Mouse (Mus musculus) right cerebral cortex, adult 18-20 months (tissue): ENCODE results near the gene Arhgef28.
A peak's percentile ranks its signal among the peaks of the same experiment; 100 is the strongest.

Experiments used
- DNase-seq: peaks from one replicate; pipeline ENCODE4 v3.0.0; 2022; ENCODE audit warnings: mixed read lengths

Gene Arhgef28

GRCm38 (mm10) chr13:98183157-98183878, 22.9 kb downstream of the Arhgef28 start:
- no peak for DNase-seq

DNA sequence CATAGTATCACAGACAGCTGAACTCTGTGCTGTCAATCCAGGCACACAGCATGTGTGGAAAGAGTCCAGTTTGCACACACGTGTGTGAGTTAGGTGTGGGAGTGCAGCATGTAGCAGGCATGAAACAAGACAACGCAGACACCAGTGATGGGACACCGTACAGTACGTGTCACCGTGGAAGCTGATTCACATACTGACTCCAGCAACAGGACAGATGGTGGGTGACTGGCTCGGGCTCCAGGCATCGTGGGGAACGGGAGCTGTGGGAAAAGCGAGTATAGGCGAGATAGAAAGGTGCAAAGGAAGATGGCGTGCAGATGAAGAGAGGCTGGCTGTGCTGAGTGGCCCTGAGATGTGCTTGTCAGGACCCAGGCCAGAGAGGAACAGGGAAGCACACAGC, 23.9 kb downstream of the Arhgef28 start:
- no peak for DNase-seq

DNA sequence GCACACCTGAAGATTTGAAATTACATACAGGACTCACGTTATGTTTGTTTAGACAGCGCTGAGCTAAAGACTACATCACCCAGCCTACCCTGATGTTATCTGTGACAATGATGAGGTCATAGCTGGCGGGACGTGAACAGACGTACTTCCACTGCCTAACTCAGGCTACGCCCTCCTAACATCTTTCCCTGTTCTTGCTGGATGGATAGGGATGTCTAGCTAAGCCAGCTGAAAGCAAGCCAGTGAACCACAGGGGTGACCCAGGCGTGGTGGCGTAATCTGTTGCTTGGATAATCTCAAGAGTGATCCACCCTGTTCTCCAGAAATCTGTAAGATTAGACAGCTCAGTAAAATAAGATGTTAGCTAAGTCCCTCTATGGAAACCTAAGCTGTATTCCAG, 25.6 kb downstream of the Arhgef28 start:
- DNase-seq, result no peak

- no peak for DNase-seq
Measured at GRCm38 (mm10) chr13:98175323-98176007, 30.8 kb downstream of the Arhgef28 start.

GRCm38 (mm10) chr13:98173008-98173407, 33.2 kb downstream of the Arhgef28 start:
- DNase-seq, result no peak

DNA sequence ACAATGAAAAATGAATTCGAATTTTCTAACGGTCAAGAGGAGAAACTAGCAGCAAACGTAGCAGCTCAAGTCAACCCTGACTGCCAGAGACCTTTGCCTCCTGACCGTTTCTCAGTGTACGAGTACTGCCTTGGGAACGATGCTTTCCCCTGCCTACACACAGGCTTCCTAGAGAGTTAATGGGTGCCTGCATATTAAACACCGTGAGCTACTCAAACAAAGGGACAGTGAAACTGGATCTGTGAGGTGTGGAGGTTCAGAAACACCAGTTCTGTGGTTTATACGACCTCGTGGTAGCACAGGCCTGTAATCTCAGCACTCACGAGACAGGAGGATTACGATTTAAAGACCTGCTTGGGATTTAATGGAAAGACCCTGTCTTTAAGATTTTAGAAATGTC, 33.9 kb downstream of the Arhgef28 start:
- DNase-seq, result no peak

DNA sequence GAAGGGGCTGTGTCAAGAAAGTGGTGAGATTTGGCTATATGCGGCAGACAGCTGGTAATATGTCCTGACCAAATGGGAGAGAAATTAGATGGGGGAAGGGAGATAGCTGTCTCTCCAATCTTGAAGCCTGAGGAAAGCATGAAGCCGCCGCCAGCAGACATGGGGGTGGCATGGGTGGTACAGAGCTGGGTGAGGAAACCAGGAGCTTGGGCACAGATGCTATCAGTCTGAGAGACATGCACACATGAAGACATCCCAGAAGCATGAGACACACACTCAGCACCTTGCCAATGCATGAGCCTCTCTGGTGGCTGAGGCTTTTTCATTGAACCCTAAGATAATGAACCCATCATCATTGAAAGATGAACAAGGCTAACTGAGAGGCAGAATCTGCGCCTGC, 34.5 kb downstream of the Arhgef28 start:
- DNase-seq, result peak; percentile 63

- DNase-seq, result peak; percentile 81
Measured at GRCm38 (mm10) chr13:98171257-98171656, 35.0 kb downstream of the Arhgef28 start.

DNA sequence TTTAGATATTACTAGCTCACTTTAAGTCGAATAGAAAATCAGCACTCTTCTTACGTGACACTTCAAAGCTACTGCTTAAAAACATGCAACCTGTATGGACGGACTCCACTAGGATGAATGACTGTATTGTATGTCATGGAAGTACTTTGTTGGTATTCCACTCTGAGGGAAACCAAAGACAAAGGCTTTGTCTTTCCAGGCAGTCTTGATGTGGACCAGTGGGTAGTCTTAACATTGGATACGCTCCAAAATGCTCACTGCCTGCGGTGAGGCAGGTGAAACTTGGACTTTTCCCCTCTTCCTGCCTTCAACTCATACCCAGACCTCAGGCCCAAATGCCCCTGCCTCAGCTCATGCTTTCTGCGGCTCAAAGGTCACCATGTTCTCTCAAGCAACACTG, 41.4 kb downstream of the Arhgef28 start:
- no peak for DNase-seq

- no peak for DNase-seq
Measured at GRCm38 (mm10) chr13:98161496-98161895, 44.7 kb downstream of the Arhgef28 start.

DNA sequence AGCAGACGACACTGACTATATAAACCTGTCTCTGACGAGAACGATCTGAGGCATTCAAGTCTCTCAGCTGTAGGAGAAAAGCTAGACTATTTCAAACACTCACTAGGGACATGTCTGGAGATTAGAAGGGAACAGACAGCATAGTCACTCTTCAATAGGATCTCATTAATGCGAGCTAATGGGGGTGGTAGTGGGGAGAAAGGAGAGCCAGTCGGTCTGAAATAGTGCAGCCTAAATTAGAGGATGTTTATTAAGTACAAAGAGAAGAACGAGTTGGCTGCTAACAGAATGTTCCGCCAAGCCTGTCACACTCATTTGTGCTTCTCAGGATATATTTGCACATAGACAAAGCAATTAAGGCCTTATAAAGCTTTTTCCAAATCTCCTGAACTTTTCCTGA, 49.6 kb downstream of the Arhgef28 start:
- DNase-seq, result peak; percentile 37

DNA sequence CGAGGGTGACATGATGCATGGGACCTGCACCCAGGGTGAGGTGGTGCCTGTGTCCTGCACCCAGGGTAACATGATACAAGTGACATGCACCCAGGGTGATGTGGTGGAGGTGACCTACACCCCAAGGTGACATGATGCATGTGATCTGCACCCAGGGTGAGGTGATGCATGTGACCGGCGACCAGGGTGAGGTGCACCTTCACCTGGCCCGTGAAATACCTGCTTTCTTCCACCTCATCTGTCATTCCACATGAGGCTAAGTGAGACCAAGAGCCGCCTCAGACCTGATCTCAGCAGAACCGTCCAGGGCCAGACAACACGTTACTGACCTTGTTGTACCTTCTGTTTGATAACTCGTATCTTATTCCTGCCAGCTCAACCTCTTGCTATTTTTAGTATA, 53.5 kb downstream of the Arhgef28 start:
- DNase-seq, result no peak

- no peak for DNase-seq
Measured at GRCm38 (mm10) chr13:98147532-98147931, 58.7 kb downstream of the Arhgef28 start.

DNA sequence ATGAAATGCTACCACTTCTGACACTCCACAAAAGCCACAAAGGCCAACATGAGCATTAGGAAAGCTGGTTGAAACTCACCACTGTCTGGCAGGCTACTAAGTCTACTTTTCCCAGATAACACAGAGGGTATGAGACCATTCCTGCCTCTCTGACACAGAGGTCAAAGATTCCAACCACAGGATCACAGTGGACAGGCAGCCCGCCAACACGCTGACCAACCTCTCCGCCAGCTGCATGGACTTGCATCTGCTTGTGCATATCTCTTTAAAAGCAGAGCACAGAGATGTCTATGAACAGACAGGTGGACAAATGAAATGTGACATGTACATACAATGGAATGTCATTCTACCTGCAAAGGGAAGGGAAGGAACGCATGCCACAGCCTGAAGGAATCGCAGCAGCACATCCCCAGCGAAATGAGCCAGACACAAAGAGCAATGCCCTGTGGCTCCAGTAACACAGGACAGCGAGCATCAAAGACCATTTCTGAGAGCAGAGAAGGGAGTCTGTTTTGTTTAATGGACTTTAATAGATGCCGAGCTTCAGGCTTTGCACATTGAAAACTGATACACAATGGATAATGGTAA, 59.6 kb downstream of the Arhgef28 start:
- no peak for DNase-seq

- DNase-seq, result no peak
Measured at GRCm38 (mm10) chr13:98145310-98145709, 60.9 kb downstream of the Arhgef28 start.

GRCm38 (mm10) chr13:98143000-98143399, 63.2 kb downstream of the Arhgef28 start:
- no peak for DNase-seq

GRCm38 (mm10) chr13:98140626-98141025, 65.6 kb downstream of the Arhgef28 start:
- peak; percentile 27 for DNase-seq

GRCm38 (mm10) chr13:98138786-98139185, 67.5 kb downstream of the Arhgef28 start:
- no peak for DNase-seq

- DNase-seq, result no peak
Measured at GRCm38 (mm10) chr13:98135890-98136555, 70.2 kb downstream of the Arhgef28 start.

- no peak for DNase-seq
Measured at GRCm38 (mm10) chr13:98132951-98133350, 73.3 kb downstream of the Arhgef28 start.

DNA sequence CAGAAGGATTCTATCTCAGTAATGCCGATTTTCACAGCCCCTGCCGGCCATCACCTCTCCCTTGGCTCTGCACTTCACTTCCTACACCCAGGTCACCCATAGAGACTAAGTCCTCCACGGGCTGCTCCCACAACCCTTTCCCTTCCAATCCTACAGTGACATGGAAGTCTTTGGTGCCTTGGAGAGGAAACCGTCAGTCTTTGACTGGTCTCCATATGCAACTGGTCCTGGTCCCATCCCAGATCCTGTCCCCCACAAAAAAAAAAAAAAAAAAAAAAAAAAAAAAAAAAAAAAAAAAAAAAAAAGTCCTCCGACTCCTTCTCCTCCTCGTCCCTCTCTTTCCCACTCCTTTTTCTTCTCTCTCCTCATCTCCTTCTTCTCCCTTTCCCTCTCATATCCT, 74.0 kb downstream of the Arhgef28 start:
- DNase-seq, result no peak

- no peak for DNase-seq
Measured at GRCm38 (mm10) chr13:98125666-98126065, 80.6 kb downstream of the Arhgef28 start.

GRCm38 (mm10) chr13:98124113-98124745, 82.0 kb downstream of the Arhgef28 start:
- no peak for DNase-seq
